25 mouse cellular contexts compared by ENCODE assay signal in the genomic region with DNA sequence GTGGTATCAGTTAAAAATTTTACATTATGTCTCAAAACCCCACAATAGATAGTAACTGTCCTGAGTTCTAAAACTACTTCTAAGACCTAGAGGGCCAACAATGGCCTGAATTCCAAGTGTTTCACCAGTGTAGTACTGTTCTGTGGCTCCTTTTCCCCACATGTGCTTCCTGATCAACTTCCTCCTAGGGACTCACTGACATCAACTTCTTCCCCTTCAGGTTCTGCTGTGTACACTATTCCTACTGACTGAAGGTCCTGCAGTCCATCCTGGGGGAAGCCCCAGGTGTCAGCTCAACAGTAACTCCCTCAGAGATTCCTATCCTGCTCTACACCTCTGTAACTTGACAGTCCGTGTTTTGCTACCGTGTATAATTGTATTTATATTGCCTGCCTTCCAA.
"Had no signal": no experiment of that assay in that cellular context is flagged by ENCODE, and none has a peak within 500 bp of the region (broad histone marks: within the 10 kb centered on the region; RNA-seq: fewer than 3 reads in every experiment).

No protein-coding gene starts in this region.

- H3K9me3 ChIP-seq: heart, embryonic 13.5 days; heart, embryonic 15.5 days; hindbrain, embryonic 10.5 days; hindbrain, embryonic 12.5 days; kidney, embryonic 15.5 days; limb, embryonic 13.5 days; limb, embryonic 15.5 days had no signal

- H3K27me3 ChIP-seq: heart, embryonic 13.5 days; heart, embryonic 15.5 days; hindbrain, embryonic 12.5 days; kidney, embryonic 15.5 days; limb, embryonic 13.5 days; limb, embryonic 15.5 days had no signal

- ATAC-seq: hindbrain, embryonic 16.5 days; intestine, embryonic 16.5 days had no signal

- H3K4me2 ChIP-seq: heart, embryonic 11.5 days; heart, embryonic 13.5 days; heart, embryonic 15.5 days; hindbrain, embryonic 12.5 days; hindbrain, embryonic 14.5 days; kidney, embryonic 15.5 days; limb, embryonic 13.5 days; limb, embryonic 15.5 days had no signal

- H3K27ac ChIP-seq: heart, adult 2 months; heart, embryonic 13.5 days; heart, embryonic 15.5 days; hindbrain, embryonic 10.5 days; hindbrain, embryonic 12.5 days; hindbrain, embryonic 14.5 days; kidney, embryonic 15.5 days; kidney, postnatal 0 days; limb, embryonic 13.5 days; limb, embryonic 15.5 days had no signal

- H3K36me3 ChIP-seq: heart, embryonic 13.5 days; heart, embryonic 15.5 days; hindbrain, embryonic 10.5 days; hindbrain, embryonic 12.5 days; kidney, embryonic 15.5 days; limb, embryonic 13.5 days; limb, embryonic 15.5 days had no signal

- H3K4me3 ChIP-seq: heart, adult 2 months; heart, embryonic 13.5 days; heart, embryonic 15.5 days; hindbrain, embryonic 10.5 days; hindbrain, embryonic 12.5 days; kidney, embryonic 15.5 days; limb, embryonic 13.5 days; limb, embryonic 15.5 days had no signal

- H3K9ac ChIP-seq: heart, embryonic 13.5 days; heart, embryonic 15.5 days; hindbrain, embryonic 12.5 days; hindbrain, embryonic 14.5 days; kidney, embryonic 15.5 days; limb, embryonic 13.5 days; limb, embryonic 15.5 days had no signal

- DNase-seq: gastrocnemius, postnatal 14 days; gastrocnemius, postnatal 36 days; heart, adult 2 months; heart, postnatal 14 days; heart, postnatal 36 days; kidney, adult 11 months; kidney, adult 2 months; kidney, adult 9 months; kidney, postnatal 14 days; kidney, postnatal 36 days; layer of hippocampus, adult 9-11 months; layer of hippocampus, postnatal 36 days; left cerebral cortex, postnatal 4 days had no signal
